Comparison of ENCODE assay signal across 8 mouse cellular contexts in the genomic region with DNA sequence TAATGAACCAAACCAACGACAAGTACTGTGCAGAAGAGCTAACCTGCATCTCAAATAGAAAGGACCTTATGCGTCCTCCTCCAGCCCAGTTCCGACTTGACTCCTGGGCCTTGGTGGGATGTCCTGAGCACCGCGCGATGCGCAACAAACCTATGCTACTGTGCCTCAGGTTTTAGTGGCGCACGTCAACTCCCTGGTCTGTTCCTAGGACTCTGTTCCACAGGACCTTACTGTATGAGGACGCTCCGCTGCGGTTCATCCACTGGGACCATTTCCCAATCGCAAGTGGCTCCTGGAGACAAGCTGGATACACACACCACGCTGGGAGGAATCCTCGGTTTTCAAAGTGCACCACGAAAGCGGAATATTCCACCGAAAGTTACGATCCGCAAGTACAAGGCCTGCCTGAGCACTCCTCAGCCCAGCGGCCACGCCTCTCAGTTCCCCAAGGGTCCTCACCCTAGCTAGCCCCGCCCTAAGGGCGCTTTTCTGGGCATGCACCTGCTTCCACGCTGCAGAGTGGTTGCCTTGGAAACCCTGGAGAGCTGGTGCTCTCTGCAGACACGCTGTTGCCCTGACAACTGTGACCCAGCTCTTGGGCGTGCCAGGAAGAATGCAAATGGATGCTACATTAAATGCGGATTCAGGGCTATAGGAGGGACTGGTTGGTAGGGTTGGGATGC. TPM values are rescaled to one million over a fixed set of nuclear protein-coding genes. Genes with fewer than 3 reads are reported as not detected.
A peak's percentile ranks its signal among the peaks of the same experiment; 100 is the strongest.
DNase-seq lines count a peak whose midpoint lies in the region; ATAC-seq and TF ChIP-seq lines count a peak whose summit lies in the region.

No protein-coding gene starts in this region.

- 2% methylated on average over 28 of the region's 28 CpGs for WGBS in kidney, postnatal 0 days
- WGBS in limb, embryonic 15.5 days: 3% methylated on average over 28 of the region's 28 CpGs
- WGBS in midbrain, embryonic 15.5 days: under 1% methylated on average over 28 of the region's 28 CpGs
- WGBS in stomach, postnatal 0 days: 3% methylated on average over 28 of the region's 28 CpGs

- H3K4me3 ChIP-seq in kidney, postnatal 0 days (replicated peaks; ENCODE audit: low read depth, low read length): peak overlapping the region; percentile 35
- H3K4me3 ChIP-seq in limb, embryonic 15.5 days: peak overlapping the region; percentile 39
- peak overlapping the region; percentile 48 for H3K4me3 ChIP-seq in midbrain, embryonic 15.5 days
- peak overlapping the region; percentile 39 for H3K4me3 ChIP-seq in stomach, postnatal 0 days (ENCODE audit: low read depth, low read length)

- no peaks in the 10 kb centered on the region for H3K36me3 ChIP-seq in kidney, postnatal 0 days (ENCODE audit: insufficient read depth, low read length)
- H3K36me3 ChIP-seq in limb, embryonic 15.5 days: no peaks in the 10 kb centered on the region
- no peaks in the 10 kb centered on the region for H3K36me3 ChIP-seq in midbrain, embryonic 15.5 days (replicated peaks)
- no peaks in the 10 kb centered on the region for H3K36me3 ChIP-seq in stomach, postnatal 0 days (ENCODE audit: control insufficient read depth, insufficient read depth, low read length)

- no peak for TF ChIP-seq EP300 in stomach, postnatal 0 days (optimal IDR thresholded peaks at IDR 0.05)

- ATAC-seq in frontal cortex, adult (ENCODE audit: low TSS enrichment): peak; percentile 89
- peak; percentile 64 for ATAC-seq in kidney, postnatal 0 days (replicated peaks; ENCODE audit: low FRiP score, low read depth)
- ATAC-seq in limb, embryonic 15.5 days (ENCODE audit: insufficient number of reproducible peaks, low FRiP score, low TSS enrichment, low read depth): peak; percentile 52; the same call in 1 of the 2 replicates
- peak; percentile 94 for ATAC-seq in midbrain, embryonic 15.5 days (replicated peaks)
- ATAC-seq in stomach, postnatal 0 days (ENCODE audit: low FRiP score, low TSS enrichment): peak; percentile 69; the same call in 1 of the 2 replicates

- H3K9ac ChIP-seq in kidney, postnatal 0 days (ENCODE audit: low read depth, low read length): no peak overlapping the region
- no peak overlapping the region for H3K9ac ChIP-seq in limb, embryonic 15.5 days
- H3K9ac ChIP-seq in midbrain, embryonic 15.5 days: peak overlapping the region; percentile 50
- peak overlapping the region; percentile 43; the same call in 1 of the 2 replicates for H3K9ac ChIP-seq in stomach, postnatal 0 days (ENCODE audit: low read length)

- peak overlapping the region; percentile 76 for H3K4me2 ChIP-seq in kidney, postnatal 0 days (ENCODE audit: low read length)
- peak overlapping the region; percentile 79 for H3K4me2 ChIP-seq in limb, embryonic 15.5 days
- peak overlapping the region; percentile 66 for H3K4me2 ChIP-seq in midbrain, embryonic 15.5 days
- peak overlapping the region; percentile 69 for H3K4me2 ChIP-seq in stomach, postnatal 0 days (replicated peaks; ENCODE audit: low read depth)

- H3K27ac ChIP-seq in kidney, postnatal 0 days: no peak overlapping the region
- H3K27ac ChIP-seq in limb, embryonic 15.5 days: no peak overlapping the region
- H3K27ac ChIP-seq in midbrain, embryonic 15.5 days: peak overlapping the region; percentile 83
- H3K27ac ChIP-seq in stomach, postnatal 0 days (replicated peaks): no peak overlapping the region

- H3K9me3 ChIP-seq in kidney, postnatal 0 days (replicated peaks; ENCODE audit: low read length): no peaks in the 10 kb centered on the region
- H3K9me3 ChIP-seq in limb, embryonic 15.5 days: 0 out of 2 replicates have a peak, but pooled peaks cover 3% of the 10 kb centered on the region
- no peaks in the 10 kb centered on the region for H3K9me3 ChIP-seq in midbrain, embryonic 15.5 days
- no peaks in the 10 kb centered on the region for H3K9me3 ChIP-seq in stomach, postnatal 0 days (ENCODE audit: control insufficient read depth, low read length)

- DNase-seq in adrenal gland, adult 2 months: peak; percentile 64
- no peak for DNase-seq in adrenal gland, postnatal 4 days (ENCODE audit: low spot score in 2 of 2)
- peak; percentile 35 for DNase-seq in cerebellum, adult 8-10 months
- peak; percentile 49 for DNase-seq in kidney, postnatal 0 days (ENCODE audit: low spot score)
- DNase-seq in stomach, postnatal 0 days (ENCODE audit: low spot score): peak; percentile 61

- peaks cover 14% of the 10 kb centered on the region for H3K4me1 ChIP-seq in kidney, postnatal 0 days (replicated peaks; ENCODE audit: insufficient read depth, low read length)
- peaks cover 19% of the 10 kb centered on the region for H3K4me1 ChIP-seq in limb, embryonic 15.5 days
- peaks cover 47% of the 10 kb centered on the region for H3K4me1 ChIP-seq in midbrain, embryonic 15.5 days
- peaks cover 3% of the 10 kb centered on the region; the same call in 1 of the 2 replicates for H3K4me1 ChIP-seq in stomach, postnatal 0 days (replicated peaks; ENCODE audit: control insufficient read depth, insufficient read depth)

- H3K27me3 ChIP-seq in kidney, postnatal 0 days (ENCODE audit: insufficient read depth, low read length): no peaks in the 10 kb centered on the region
- peaks cover 33% of the 10 kb centered on the region for H3K27me3 ChIP-seq in limb, embryonic 15.5 days
- H3K27me3 ChIP-seq in midbrain, embryonic 15.5 days (replicated peaks): no peaks in the 10 kb centered on the region
- H3K27me3 ChIP-seq in stomach, postnatal 0 days (ENCODE audit: control insufficient read depth, insufficient read depth, low read length): no peaks in the 10 kb centered on the region

- no peak for TF ChIP-seq CTCF in kidney, postnatal 0 days (IDR thresholded peaks at IDR 0.05; ENCODE audit: low read depth)
- TF ChIP-seq CTCF in stomach, postnatal 0 days (IDR thresholded peaks at IDR 0.05; ENCODE audit: low read depth): no peak

RNA-seq across cellular contexts. Expression of a gene that starts 1.5 kb away (rescaled TPM):
- total RNA-seq in adrenal gland, adult 2 months (2021): 100 to 1,000 TPM in 1 of 2 experiments, 10 to 100 TPM in 1; 34.1 to 125 TPM
- 58.3 and 115 TPM in 2 replicates for polyA plus RNA-seq in adrenal gland, adult 2 months (2012; rRNA removed)
- total RNA-seq in adrenal gland, postnatal 4 days (2021): 10 to 100 TPM; 59.5 to 71.3 TPM
- polyA plus RNA-seq in kidney, postnatal 0 days (2015; fragmentation: Nextera tagmentation; extraction: Ambion mirVana): 23.0 and 24.1 TPM in 2 replicates
- 33.4 and 35.9 TPM in 2 replicates for polyA plus RNA-seq in limb, embryonic 15.5 days (2015; fragmentation: Nextera tagmentation; extraction: Ambion mirVana)
- 158 and 159 TPM in 2 replicates for polyA plus RNA-seq in midbrain, embryonic 15.5 days (2015; fragmentation: Nextera tagmentation; extraction: Ambion mirVana)
- polyA plus RNA-seq in stomach, postnatal 0 days (2015; fragmentation: Nextera tagmentation; extraction: Ambion mirVana): 30.0 and 30.7 TPM in 2 replicates

Comparison
In these comparisons a context has a peak if more than half of its experiments do, and no peak if none do; other contexts are left out.
1. DNase-seq: peak in adrenal gland, adult 2 months (single experiment), cerebellum, adult 8-10 months (single experiment), kidney, postnatal 0 days (single experiment) and stomach, postnatal 0 days (single experiment); none in adrenal gland, postnatal 4 days (0 of 2).
2. H3K9ac ChIP-seq: peak in midbrain, embryonic 15.5 days (single experiment) and stomach, postnatal 0 days (single experiment); none in kidney, postnatal 0 days (single experiment) and limb, embryonic 15.5 days (single experiment).
3. Peak in every context shown above with its lines, with median percentiles within 50 percentile points of each other: ATAC-seq, H3K4me2 ChIP-seq and H3K4me3 ChIP-seq.